Mouse (Mus musculus) lung, postnatal 0 days (tissue): ENCODE results near the gene Psmd11.

Experiments
- CTCF ChIP-seq: IDR thresholded peaks from 2 replicates; pipeline ENCODE4 v1.5.1; 2016; ENCODE audit warnings: antibody characterized with exemption, mild to moderate bottlenecking
- EP300 ChIP-seq: IDR thresholded peaks from 2 replicates; pipeline ENCODE4 v1.6.1; 2016; ENCODE audit warnings: antibody characterized with exemption, mild to moderate bottlenecking, control low read depth

GRCm38 (mm10) chr11:80515346-80515745, 86.9 kb downstream of the Psmd11 start:
- TF ChIP-seq CTCF (no peak), EP300 (no peak)
